ENCODE assay signal across 8 mouse cellular contexts in genomic region chr8:122575735-122576647, GRCm38 (mm10). TPM values are rescaled to one million over a fixed set of nuclear protein-coding genes. Genes with fewer than 3 reads are reported as not detected.
DNase-seq lines count a peak whose midpoint lies in the region; ATAC-seq lines count a peak whose summit lies in the region.

No protein-coding gene starts in this region.

- H3K27ac ChIP-seq in kidney, embryonic 16.5 days (ENCODE audit: low read length) = peak overlapping the region; percentile 77
- peak overlapping the region; percentile 64 for H3K27ac ChIP-seq in heart, embryonic 15.5 days

- no peaks in the 10 kb centered on the region for H3K27me3 ChIP-seq in kidney, embryonic 16.5 days (ENCODE audit: insufficient read depth, low read length)
- no peaks in the 10 kb centered on the region for H3K27me3 ChIP-seq in heart, embryonic 15.5 days

- H3K4me2 ChIP-seq in kidney, embryonic 16.5 days (replicated peaks; ENCODE audit: low read depth, low read length) = peak overlapping the region; percentile 89
- peak overlapping the region; percentile 95 for H3K4me2 ChIP-seq in heart, embryonic 15.5 days

- H3K4me3 ChIP-seq in kidney, embryonic 16.5 days (ENCODE audit: low read length) = peak overlapping the region; percentile 77
- peak overlapping the region; percentile 80 for H3K4me3 ChIP-seq in heart, embryonic 15.5 days

- WGBS in kidney, embryonic 16.5 days = 16% methylated on average over 21 of the region's 21 CpGs
- 17% methylated on average over 21 of the region's 21 CpGs for WGBS in heart, embryonic 15.5 days

- H3K4me1 ChIP-seq in kidney, embryonic 16.5 days (ENCODE audit: insufficient read depth, low read length) = peaks cover 52% of the 10 kb centered on the region
- peaks cover 45% of the 10 kb centered on the region for H3K4me1 ChIP-seq in heart, embryonic 15.5 days (replicated peaks)

- ATAC-seq in kidney, embryonic 16.5 days (ENCODE audit: low FRiP score, low TSS enrichment) = peak; percentile 4; the same call in 1 of the 2 replicates
- peak; percentile 16; the same call in 1 of the 2 replicates for ATAC-seq in heart, embryonic 15.5 days (replicated peaks; ENCODE audit: insufficient number of reproducible peaks, insufficient read depth, low FRiP score, low read depth)
- peak; percentile 30 for ATAC-seq in megakaryocyte, adult 5-6 weeks (ENCODE audit: poor library complexity, severe bottlenecking)

- H3K36me3 ChIP-seq in kidney, embryonic 16.5 days (ENCODE audit: insufficient read depth, low read length) = peaks cover 19% of the 10 kb centered on the region
- H3K36me3 ChIP-seq in heart, embryonic 15.5 days = peaks cover 24% of the 10 kb centered on the region

- H3K9ac ChIP-seq in kidney, embryonic 16.5 days (replicated peaks; ENCODE audit: low read length) = peak overlapping the region; percentile 89
- peak overlapping the region; percentile 81 for H3K9ac ChIP-seq in heart, embryonic 15.5 days

- DNase-seq in kidney, postnatal 25 days = no peak
- peak; percentile 16 for DNase-seq in ZHBTc4 (ENCODE audit: low read depth, low spot score)
- no peak for DNase-seq in spleen, adult 12 weeks (ENCODE audit: low spot score)
- no peak for DNase-seq in adrenal gland, adult 18-20 months (ENCODE audit: low spot score in 2 of 2)
- DNase-seq in left cerebral cortex, adult 8-10 months (ENCODE audit: low spot score in 2 of 2) = no peak

- H3K9me3 ChIP-seq in kidney, embryonic 16.5 days (ENCODE audit: low read length) = no peaks in the 10 kb centered on the region
- H3K9me3 ChIP-seq in heart, embryonic 15.5 days (replicated peaks) = no peaks in the 10 kb centered on the region

RNA-seq across cellular contexts. Expression of gene Aprt, which starts 0.7 kb away (rescaled TPM):
- polyA plus RNA-seq in kidney, embryonic 16.5 days (2015; fragmentation: Nextera tagmentation; extraction: Ambion mirVana) = 363 and 371 TPM in 2 replicates
- polyA plus RNA-seq in heart, embryonic 15.5 days (2015; fragmentation: Nextera tagmentation; extraction: Ambion mirVana) = 163 and 208 TPM in 2 replicates
- total RNA-seq in megakaryocyte, adult 5-6 weeks (2015) = 272 and 308 TPM in 2 replicates
- total RNA-seq in megakaryocyte, adult 5-6 weeks (2017) = 132 and 149 TPM in 2 replicates
- 10 to 100 TPM; 71.3 to 71.7 TPM for total RNA-seq in adrenal gland, adult 18-20 months (2021)
- 10 to 100 TPM; 52.8 to 60.2 (median 57.6) TPM for total RNA-seq in left cerebral cortex, adult 8-10 months (2022)

RNA-seq across cellular contexts. Expression of gene Cdt1, which starts 8.2 kb away (rescaled TPM):
- 43.0 and 49.0 TPM in 2 replicates for polyA plus RNA-seq in kidney, embryonic 16.5 days (2015; fragmentation: Nextera tagmentation; extraction: Ambion mirVana)
- polyA plus RNA-seq in heart, embryonic 15.5 days (2015; fragmentation: Nextera tagmentation; extraction: Ambion mirVana) = 24.5 and 28.4 TPM in 2 replicates
- 41.7 and 41.9 TPM in 2 replicates for total RNA-seq in megakaryocyte, adult 5-6 weeks (2015)
- 28.4 and 34.1 TPM in 2 replicates for total RNA-seq in megakaryocyte, adult 5-6 weeks (2017)
- total RNA-seq in adrenal gland, adult 18-20 months (2021) = 1 to 10 TPM; 4.7 to 4.9 TPM
- 1 to 10 TPM; 4.1 to 5.0 (median 4.4) TPM for total RNA-seq in left cerebral cortex, adult 8-10 months (2022)

RNA-seq across cellular contexts. Expression of gene Piezo1, which starts 24.9 kb away (rescaled TPM):
- 15.6 and 16.9 TPM in 2 replicates for polyA plus RNA-seq in kidney, embryonic 16.5 days (2015; fragmentation: Nextera tagmentation; extraction: Ambion mirVana)
- polyA plus RNA-seq in heart, embryonic 15.5 days (2015; fragmentation: Nextera tagmentation; extraction: Ambion mirVana) = 11.5 and 13.9 TPM in 2 replicates
- 27.4 and 34.6 TPM in 2 replicates for total RNA-seq in megakaryocyte, adult 5-6 weeks (2015)
- total RNA-seq in megakaryocyte, adult 5-6 weeks (2017) = 30.0 and 35.9 TPM in 2 replicates
- total RNA-seq in adrenal gland, adult 18-20 months (2021) = 10 to 100 TPM; 14.1 to 28.4 TPM
- 1 to 10 TPM; 5.6 to 6.7 (median 6.1) TPM for total RNA-seq in left cerebral cortex, adult 8-10 months (2022)

RNA-seq across cellular contexts. Expression of gene Galns, which starts 35.3 kb away (rescaled TPM):
- polyA plus RNA-seq in kidney, embryonic 16.5 days (2015; fragmentation: Nextera tagmentation; extraction: Ambion mirVana) = 17.4 and 18.2 TPM in 2 replicates
- polyA plus RNA-seq in heart, embryonic 15.5 days (2015; fragmentation: Nextera tagmentation; extraction: Ambion mirVana) = 8.0 and 12.2 TPM in 2 replicates
- 52.6 and 53.0 TPM in 2 replicates for total RNA-seq in megakaryocyte, adult 5-6 weeks (2015)
- total RNA-seq in megakaryocyte, adult 5-6 weeks (2017) = 57.5 and 63.1 TPM in 2 replicates
- 1 to 10 TPM; 5.0 to 6.1 TPM for total RNA-seq in adrenal gland, adult 18-20 months (2021)
- 10 to 100 TPM in 3 of 4 experiments, 1 to 10 TPM in 1; 9.3 to 11.5 (median 10.9) TPM for total RNA-seq in left cerebral cortex, adult 8-10 months (2022)

RNA-seq across cellular contexts. Expression of gene Trappc2l, which starts 35.4 kb away (rescaled TPM):
- polyA plus RNA-seq in kidney, embryonic 16.5 days (2015; fragmentation: Nextera tagmentation; extraction: Ambion mirVana) = 56.7 and 60.1 TPM in 2 replicates
- polyA plus RNA-seq in heart, embryonic 15.5 days (2015; fragmentation: Nextera tagmentation; extraction: Ambion mirVana) = 47.1 and 56.2 TPM in 2 replicates
- 85.8 and 88.2 TPM in 2 replicates for total RNA-seq in megakaryocyte, adult 5-6 weeks (2015)
- total RNA-seq in megakaryocyte, adult 5-6 weeks (2017) = 33.0 and 37.6 TPM in 2 replicates
- 10 to 100 TPM; 63.1 to 64.5 TPM for total RNA-seq in adrenal gland, adult 18-20 months (2021)
- total RNA-seq in left cerebral cortex, adult 8-10 months (2022) = 10 to 100 TPM; 73.8 to 84.5 (median 76.0) TPM

Comparison
In these comparisons a context has a peak if more than half of its experiments do, and no peak if none do; other contexts are left out.
1. RNA of gene Cdt1, which starts 8.2 kb away (total RNA-seq): 28.4 to 41.9 TPM in megakaryocyte, adult 5-6 weeks; 4.7 to 4.9 TPM in adrenal gland, adult 18-20 months and 4.1 to 5.0 TPM in left cerebral cortex, adult 8-10 months; every median in the first group is over 4 times any median in the second.
2. Peak in every context shown above with its lines, with median percentiles within 50 percentile points of each other: ATAC-seq.